Mouse (Mus musculus) forebrain, embryonic 12.5 days (tissue): ENCODE results near the gene Scyl2. TPM values are rescaled to one million over a fixed set of nuclear protein-coding genes. Genes with fewer than 3 reads are reported as not detected.

Experiments
- ATAC-seq: fragments of 200-750 bp; cut with Nextera tagmentation; 2 replicates; pipeline ENCODE4 v1.8.0; 2017; ENCODE audit warnings: moderate TSS enrichment; ENCODE audit not compliant: low FRiP score
- H3K27ac ChIP-seq: fragments of 300-500 bp; sonication (generic); 2 replicates; pipeline ENCODE4 v1.5.1; 2016; ENCODE audit warnings: mild to moderate bottlenecking
- H3K27me3 ChIP-seq: fragments of 300-500 bp; sonication (generic); 2 replicates; pipeline ENCODE4 v1.6.1; 2016; ENCODE audit warnings: mild to moderate bottlenecking
- H3K36me3 ChIP-seq: fragments of 300-500 bp; sonication (generic); replicated peaks from 2 replicates; pipeline ENCODE4 v1.6.1; 2016; ENCODE audit warnings: mild to moderate bottlenecking
- H3K4me1 ChIP-seq: fragments of 300-500 bp; sonication (generic); 2 replicates; pipeline ENCODE4 v1.6.1; 2016
- H3K4me2 ChIP-seq: fragments of 300-500 bp; sonication (generic); 2 replicates; pipeline ENCODE4 v1.6.1; 2016; ENCODE audit warnings: mild to moderate bottlenecking, moderate library complexity
- H3K4me3 ChIP-seq: fragments of 300-500 bp; sonication (generic); replicated peaks from 2 replicates; pipeline ENCODE4 v1.5.1; 2016; ENCODE audit warnings: mild to moderate bottlenecking
- H3K9ac ChIP-seq: fragments of 300-500 bp; sonication (generic); 2 replicates; pipeline ENCODE4 v1.6.1; 2016; ENCODE audit warnings: mild to moderate bottlenecking
- H3K9me3 ChIP-seq: fragments of 300-500 bp; sonication (generic); 2 replicates; pipeline ENCODE4 v1.6.1; 2016
- WGBS: fragments of 180-500 bp; shearing (Covaris S2); methylation state at CpG from one replicate; pipeline ENCODE4 v1.1.7; 2016; 5-methylcytosine and 5-hydroxymethylcytosine counted together
- polyA plus RNA-seq: library from polyadenylated mRNA; unstranded; fragments of >200 nt; fragmentation: Nextera tagmentation; extraction: Ambion mirVana; gene quantifications from 2 replicates; pipeline ENCODE4 v1.2.1, GENCODE M21; 2016

Gene Scyl2
- polyA plus RNA-seq = 11.8 and 13.7 TPM in 2 replicates

DNA sequence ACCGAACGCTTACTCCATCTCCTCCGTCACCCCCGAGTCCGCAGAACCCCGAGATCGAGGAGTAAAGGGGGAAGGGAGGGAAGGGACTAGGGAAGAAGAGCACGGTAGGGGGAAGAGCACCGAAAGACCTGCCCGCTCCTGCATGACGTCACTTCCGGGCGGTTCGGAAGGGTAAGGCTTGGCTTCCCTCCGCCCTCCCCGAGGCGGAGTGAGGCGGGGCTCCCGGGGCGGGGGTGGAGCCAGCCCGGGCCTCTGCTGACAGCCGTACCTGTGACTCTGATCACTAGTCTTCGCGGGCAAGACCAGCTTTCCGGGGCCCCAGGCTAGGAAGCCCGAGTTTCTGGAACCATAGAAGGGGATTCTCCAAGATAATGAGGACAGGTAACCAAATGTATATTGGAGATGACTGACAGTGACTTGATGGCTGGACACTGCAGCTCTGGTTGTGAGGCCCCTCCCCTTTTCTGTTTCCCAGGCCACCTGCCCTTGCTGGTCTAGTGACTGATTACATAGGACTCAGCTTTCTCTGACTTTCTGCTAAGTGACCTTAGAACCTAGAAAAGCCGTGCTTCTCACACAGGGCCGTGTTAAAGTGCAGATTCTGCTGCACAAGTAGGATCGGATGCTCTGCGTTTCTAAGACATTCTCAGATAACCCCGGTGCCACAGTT is at the start of gene Scyl2:
Scyl2 (minus strand) TSS at position 147 of the 670 bp plus-strand sequence.
- Histone ChIP-seq H3K27ac (peak within 1 kb of the TSS; percentile 61), H3K9ac (peak within 1 kb of the TSS; percentile 94)

DNA sequence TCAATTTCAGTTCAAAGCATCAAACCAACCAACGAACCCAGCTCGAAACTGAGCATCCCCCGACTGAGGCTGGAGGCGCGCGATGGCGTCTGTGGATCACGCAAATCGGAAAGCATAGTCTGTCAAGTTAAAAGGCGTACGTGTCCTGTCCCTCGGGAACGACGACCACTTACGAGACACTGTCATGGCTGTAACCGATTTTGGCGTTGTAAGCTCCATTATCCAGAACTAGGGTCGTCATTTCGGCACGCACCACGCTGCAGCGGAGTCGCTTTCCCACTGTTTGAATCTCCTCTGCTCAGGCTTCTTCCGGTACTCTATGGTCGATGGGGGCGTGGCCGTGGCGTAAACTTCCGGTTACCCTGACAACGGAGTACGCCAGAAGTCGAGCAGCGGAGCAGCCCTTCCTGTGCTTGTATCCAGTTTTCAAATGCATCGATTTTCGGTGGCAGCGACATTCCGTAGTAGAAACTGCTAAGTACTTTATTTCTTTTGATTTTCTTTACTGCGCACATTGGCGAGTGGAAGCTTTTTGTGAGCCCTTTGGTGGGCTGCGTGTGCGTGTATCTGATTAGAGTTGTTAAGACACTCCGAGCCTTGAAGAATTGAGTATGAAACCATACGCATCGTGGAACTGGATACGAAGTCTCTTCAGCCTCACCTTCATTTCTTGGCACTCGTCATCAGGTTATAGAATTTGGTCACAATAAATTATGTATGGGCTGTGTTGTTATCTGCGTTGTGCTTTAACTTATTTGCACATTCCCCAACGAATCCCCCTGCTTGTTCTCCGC is 46.1 kb upstream of the Scyl2 start, which contains the start of gene Actr6:
Actr6 (minus strand) TSS at position 295 of the 794 bp plus-strand sequence.
- Histone ChIP-seq H3K36me3 (peaks cover under 1% of the 10 kb centered on the region), H3K27me3 (no peaks in the 10 kb centered on the region), H3K9me3 (no peaks in the 10 kb centered on the region), H3K4me3 (peak within 1 kb of the TSS; percentile 56), H3K4me1 (peaks cover 16% of the 10 kb centered on the region), H3K27ac (peak within 1 kb of the TSS; percentile 54), H3K9ac (peak within 1 kb of the TSS; percentile 65), H3K4me2 (peak within 1 kb of the TSS; percentile 70)
- 1% methylated on average over 49 of the region's 49 CpGs for WGBS
- ATAC-seq = peak; percentile 99

More for the DNA sequence above, at the start of gene Scyl2:
- peak; percentile 99 for ATAC-seq
- Histone ChIP-seq H3K36me3 (0 out of 2 replicates have a peak, but pooled peaks cover 6% of the 10 kb centered on the region), H3K4me1 (peaks cover 19% of the 10 kb centered on the region), H3K4me2 (peak within 1 kb of the TSS; percentile 84), H3K27me3 (peaks cover 4% of the 10 kb centered on the region; the same call in 1 of the 2 replicates), H3K4me3 (peak within 1 kb of the TSS; percentile 93), H3K9me3 (no peaks in the 10 kb centered on the region)
- WGBS = 5% methylated on average over 31 of the region's 31 CpGs

DNA sequence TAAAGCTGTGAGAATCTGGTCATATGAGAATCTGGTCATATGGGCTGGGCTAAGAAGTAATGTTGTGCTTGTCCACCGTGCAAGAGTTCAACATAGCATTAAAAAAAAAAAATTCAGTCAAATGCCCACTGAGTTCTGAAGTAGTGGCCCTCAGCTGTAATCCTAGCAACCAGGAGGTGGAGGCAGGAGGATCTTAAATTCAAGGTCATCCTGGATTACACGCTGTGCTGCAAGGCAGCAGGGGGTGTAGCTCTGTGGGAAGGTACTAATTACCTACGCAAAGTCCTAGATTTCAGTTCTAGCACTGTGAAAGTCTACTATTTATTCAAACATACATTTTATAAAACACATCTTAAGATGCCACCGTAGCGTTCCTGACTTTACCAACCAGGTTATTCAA is 45.3 kb upstream of the Scyl2 start:
- Histone ChIP-seq H3K4me3 (peak overlapping the region; percentile 56), H3K4me1 (peaks cover 16% of the 10 kb centered on the region), H3K27ac (no peak overlapping the region), H3K27me3 (no peaks in the 10 kb centered on the region), H3K9ac (peak overlapping the region; percentile 65), H3K4me2 (peak overlapping the region; percentile 70), H3K9me3 (no peaks in the 10 kb centered on the region), H3K36me3 (peaks cover 5% of the 10 kb centered on the region)
- WGBS = 16% methylated on average over 5 of the region's 5 CpGs
- ATAC-seq = no peak

DNA sequence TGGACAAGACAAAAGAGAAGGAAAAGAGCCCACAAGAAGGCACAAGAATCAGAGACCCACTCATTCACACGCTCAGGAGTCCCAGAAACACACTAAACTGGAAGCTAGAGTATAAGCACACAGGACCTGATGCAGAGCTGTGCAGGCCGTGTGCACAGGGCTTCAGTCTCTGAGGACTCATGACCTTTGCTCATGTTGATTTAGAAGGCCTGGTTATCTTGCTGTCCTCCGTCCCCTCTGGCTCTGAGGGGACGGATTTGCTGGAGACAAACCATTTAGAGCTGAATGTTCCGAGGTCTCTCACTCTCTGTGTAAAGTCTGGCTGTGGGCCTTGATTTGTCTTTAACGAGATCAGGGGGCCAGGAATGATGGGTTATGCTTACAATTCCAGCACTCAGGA is 44.3 kb upstream of the Scyl2 start:
- H3K4me3 ChIP-seq = no peak overlapping the region
- H3K9me3 ChIP-seq = no peaks in the 10 kb centered on the region
- no peak overlapping the region for H3K4me2 ChIP-seq
- WGBS = 83% methylated on average over 6 of the region's 6 CpGs
- ATAC-seq = no peak
- no peaks in the 10 kb centered on the region for H3K27me3 ChIP-seq
- peaks cover 16% of the 10 kb centered on the region for H3K4me1 ChIP-seq
- H3K36me3 ChIP-seq = peaks cover 11% of the 10 kb centered on the region
- no peak overlapping the region for H3K9ac ChIP-seq
- H3K27ac ChIP-seq = no peak overlapping the region

DNA sequence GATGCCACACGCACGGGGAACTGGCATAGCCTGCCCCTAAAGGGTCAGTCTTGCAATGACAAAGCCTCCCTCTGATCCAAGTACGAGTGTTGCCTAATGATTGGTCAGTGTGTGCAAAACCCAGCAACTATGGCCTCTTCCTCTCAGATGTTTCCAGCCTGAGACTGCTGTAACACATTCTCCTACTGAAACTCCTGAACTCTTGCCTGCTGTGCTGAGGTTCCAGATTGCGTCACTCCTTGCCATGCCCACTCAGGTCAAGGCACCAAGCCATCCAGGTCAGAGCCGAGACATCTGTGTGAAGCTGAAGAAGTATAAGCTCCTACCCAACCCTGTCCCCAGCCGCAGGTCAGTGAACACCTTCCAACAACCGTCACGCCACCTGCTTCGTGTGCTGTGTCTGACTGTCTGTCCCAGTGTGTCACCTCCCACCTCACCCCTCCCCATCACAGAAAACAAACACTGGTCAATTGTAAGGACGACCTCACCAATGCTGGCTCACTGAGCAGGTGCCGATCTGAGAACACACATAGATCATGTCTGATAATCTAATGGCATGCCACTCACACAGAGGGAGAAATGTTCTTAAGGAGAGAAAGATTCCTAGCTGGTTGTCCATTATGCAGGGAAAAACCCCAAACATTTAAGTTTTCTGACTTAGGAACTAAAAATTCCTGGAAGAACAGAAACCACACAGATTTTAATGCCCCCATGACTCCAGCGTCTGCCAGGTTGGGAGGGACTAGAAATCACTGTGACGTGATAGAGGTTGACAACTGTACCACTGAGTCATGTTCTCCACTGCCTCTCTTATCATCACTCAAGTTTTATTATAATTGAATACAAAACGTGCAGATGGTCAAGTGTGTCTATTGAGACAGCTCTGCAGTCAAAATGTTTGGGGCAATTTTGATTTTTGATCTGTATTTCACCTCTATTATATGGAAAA is 36.4 kb upstream of the Scyl2 start:
- Histone ChIP-seq H3K9ac (no peak overlapping the region), H3K36me3 (peaks cover 41% of the 10 kb centered on the region)
- WGBS = 91% methylated on average over 14 of the region's 14 CpGs

DNA sequence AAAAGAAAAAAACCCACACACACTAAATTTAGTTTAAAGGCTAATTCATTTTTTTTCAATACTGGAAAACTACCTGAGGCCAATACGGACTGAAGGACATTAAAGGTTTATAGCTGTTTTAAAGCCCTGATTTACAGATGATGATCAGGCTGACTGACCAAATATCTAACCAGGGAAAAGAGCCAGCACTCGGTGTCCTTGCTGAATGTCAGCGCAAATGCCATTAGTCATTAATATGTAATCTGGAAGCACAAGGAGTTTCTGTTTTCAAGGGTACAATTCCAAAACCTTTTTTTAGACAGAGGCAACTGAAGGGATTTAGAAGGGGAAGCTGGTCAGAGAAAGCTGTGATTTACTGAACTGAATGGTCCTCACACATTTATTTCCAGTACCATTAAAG is 34.7 kb upstream of the Scyl2 start:
- no peaks in the 10 kb centered on the region for H3K27me3 ChIP-seq
- no peak for ATAC-seq
- H3K9me3 ChIP-seq = no peaks in the 10 kb centered on the region
- H3K4me2 ChIP-seq = no peak overlapping the region
- peaks cover 37% of the 10 kb centered on the region for H3K36me3 ChIP-seq
- WGBS = 97% methylated on average over 3 of the region's 3 CpGs
- H3K4me1 ChIP-seq = no peaks in the 10 kb centered on the region
- H3K9ac ChIP-seq = no peak overlapping the region
- H3K27ac ChIP-seq = no peak overlapping the region
- H3K4me3 ChIP-seq = no peak overlapping the region

More for the DNA sequence above, 36.4 kb upstream of the Scyl2 start:
- no peaks in the 10 kb centered on the region for H3K9me3 ChIP-seq
- no peak for ATAC-seq
- H3K4me3 ChIP-seq = no peak overlapping the region
- no peak overlapping the region for H3K27ac ChIP-seq
- H3K27me3 ChIP-seq = no peaks in the 10 kb centered on the region
- H3K4me2 ChIP-seq = no peak overlapping the region
- H3K4me1 ChIP-seq = no peaks in the 10 kb centered on the region

DNA sequence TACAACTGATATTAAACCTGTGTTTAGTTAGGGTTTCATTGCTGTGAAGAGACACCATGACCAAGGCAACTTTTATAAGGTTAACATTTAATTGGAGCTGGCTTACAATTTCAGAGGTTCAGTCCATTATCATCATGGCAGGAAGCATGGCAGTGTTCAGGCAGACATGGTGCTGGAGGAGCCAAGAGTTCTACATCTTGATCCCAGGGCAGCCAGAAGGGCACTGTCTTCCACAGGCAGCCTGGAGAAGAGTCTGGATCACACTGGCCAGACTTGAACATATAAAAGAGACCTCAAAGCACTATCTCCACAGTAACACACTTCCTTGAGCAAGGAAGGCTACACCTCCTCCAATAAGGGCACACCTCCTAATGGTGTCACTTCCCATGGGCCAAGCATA is 34.2 kb upstream of the Scyl2 start:
- Histone ChIP-seq H3K27ac (no peak overlapping the region), H3K9me3 (no peaks in the 10 kb centered on the region), H3K4me2 (no peak overlapping the region), H3K27me3 (no peaks in the 10 kb centered on the region), H3K4me3 (no peak overlapping the region), H3K4me1 (no peaks in the 10 kb centered on the region), H3K36me3 (peaks cover 40% of the 10 kb centered on the region), H3K9ac (no peak overlapping the region)
- no peak for ATAC-seq

DNA sequence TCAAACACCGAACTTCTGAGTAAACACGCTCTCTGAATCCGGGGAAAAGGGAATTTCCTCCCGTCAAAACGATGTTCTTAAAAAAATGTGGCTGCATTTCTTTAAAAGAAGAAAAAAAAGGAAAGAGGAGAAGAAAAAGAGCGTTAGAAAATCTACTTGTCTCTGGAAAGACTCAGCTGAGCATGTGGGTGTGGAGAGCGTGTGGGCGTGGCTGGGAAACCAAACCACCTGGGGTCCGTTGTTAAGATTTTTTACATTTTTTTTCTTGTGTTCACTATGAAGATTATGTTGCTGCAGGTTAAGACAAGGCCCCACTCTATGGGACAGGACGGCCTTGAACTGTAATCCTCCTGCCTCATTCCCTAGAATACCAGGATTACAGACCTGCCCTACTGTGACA is 28.8 kb upstream of the Scyl2 start:
- Histone ChIP-seq H3K9ac (no peak overlapping the region), H3K4me3 (no peak overlapping the region), H3K4me2 (no peak overlapping the region), H3K9me3 (no peaks in the 10 kb centered on the region), H3K27ac (no peak overlapping the region), H3K27me3 (no peaks in the 10 kb centered on the region), H3K36me3 (peaks cover 35% of the 10 kb centered on the region), H3K4me1 (no peaks in the 10 kb centered on the region)
- ATAC-seq = no peak
- WGBS = 93% methylated on average over 10 of the region's 10 CpGs

DNA sequence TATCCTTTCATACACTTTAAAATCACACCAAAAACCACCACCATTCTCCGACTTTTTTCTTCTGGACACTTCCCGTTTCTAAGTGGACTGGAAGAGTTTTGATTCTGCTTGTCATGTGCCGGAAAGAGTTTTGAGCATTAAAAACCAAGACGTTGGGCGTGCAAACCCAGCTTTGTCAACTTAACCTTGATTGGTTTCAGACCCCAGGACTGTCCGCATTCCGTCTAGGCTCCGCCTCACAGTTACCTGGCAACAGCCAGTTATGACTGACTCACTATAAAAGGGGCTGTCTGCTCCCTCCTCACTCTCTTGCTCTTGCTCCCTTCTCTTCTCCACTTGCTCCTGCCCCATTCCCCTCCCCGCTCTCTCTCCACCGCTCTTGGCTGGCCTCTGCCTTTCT is 22.6 kb upstream of the Scyl2 start:
- Histone ChIP-seq H3K9me3 (no peaks in the 10 kb centered on the region), H3K4me1 (no peaks in the 10 kb centered on the region), H3K9ac (no peak overlapping the region), H3K4me2 (no peak overlapping the region), H3K27me3 (no peaks in the 10 kb centered on the region), H3K36me3 (peaks cover 16% of the 10 kb centered on the region), H3K4me3 (no peak overlapping the region), H3K27ac (no peak overlapping the region)
- 34% methylated on average over 10 of the region's 10 CpGs for WGBS
- no peak for ATAC-seq

DNA sequence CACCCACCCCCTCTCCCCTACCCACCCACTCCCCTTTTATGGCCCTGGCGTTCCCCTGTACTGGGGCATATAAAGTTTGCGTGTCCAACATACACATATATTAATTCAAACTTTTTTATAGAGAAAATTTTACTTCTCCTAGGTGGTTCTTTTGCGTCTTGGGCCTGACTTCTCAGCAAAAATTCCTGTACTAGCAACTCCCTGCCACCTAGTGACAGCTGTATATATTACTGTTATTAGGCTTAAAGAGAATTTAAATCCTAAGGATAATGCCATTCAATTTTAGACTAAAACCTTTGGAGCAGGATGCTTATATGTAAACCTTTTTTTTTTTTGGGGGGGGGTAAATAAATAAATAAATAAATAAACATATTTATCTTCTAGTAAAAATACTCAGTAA is 21.3 kb upstream of the Scyl2 start:
- no peaks in the 10 kb centered on the region for H3K27me3 ChIP-seq
- no peak overlapping the region for H3K4me2 ChIP-seq
- H3K4me3 ChIP-seq = no peak overlapping the region
- H3K4me1 ChIP-seq = no peaks in the 10 kb centered on the region
- no peaks in the 10 kb centered on the region for H3K9me3 ChIP-seq
- H3K27ac ChIP-seq = no peak overlapping the region
- ATAC-seq = no peak
- H3K36me3 ChIP-seq = peaks cover 9% of the 10 kb centered on the region
- WGBS = 88% methylated on average over 3 of the region's 3 CpGs
- no peak overlapping the region for H3K9ac ChIP-seq

DNA sequence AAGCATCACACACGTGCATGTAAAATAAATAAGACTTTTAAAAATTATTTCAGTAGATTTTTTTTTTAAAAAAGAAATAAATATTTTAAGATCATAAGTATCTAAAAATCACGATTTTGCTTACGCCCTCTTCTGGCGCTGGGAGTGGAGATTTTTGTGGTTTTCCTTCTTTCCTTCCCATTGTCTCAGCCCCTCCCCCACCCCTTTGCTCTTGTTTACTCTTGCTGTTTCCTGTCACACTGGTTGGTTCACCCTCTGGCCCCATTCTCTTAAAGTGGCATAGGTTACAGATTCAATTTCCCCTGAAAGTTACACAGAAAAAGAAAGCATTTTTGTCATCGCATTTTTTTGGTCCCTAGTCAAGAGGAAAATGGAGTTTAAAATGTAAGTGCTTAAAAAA is 17.0 kb upstream of the Scyl2 start:
- ATAC-seq = no peak
- 60% methylated on average over 5 of the region's 5 CpGs for whole genome bisulfite sequencing
- Histone ChIP-seq H3K36me3 (no peaks in the 10 kb centered on the region), H3K9me3 (no peaks in the 10 kb centered on the region), H3K27me3 (no peaks in the 10 kb centered on the region), H3K4me3 (no peak overlapping the region), H3K4me2 (no peak overlapping the region), H3K9ac (no peak overlapping the region), H3K4me1 (no peaks in the 10 kb centered on the region), H3K27ac (no peak overlapping the region)

DNA sequence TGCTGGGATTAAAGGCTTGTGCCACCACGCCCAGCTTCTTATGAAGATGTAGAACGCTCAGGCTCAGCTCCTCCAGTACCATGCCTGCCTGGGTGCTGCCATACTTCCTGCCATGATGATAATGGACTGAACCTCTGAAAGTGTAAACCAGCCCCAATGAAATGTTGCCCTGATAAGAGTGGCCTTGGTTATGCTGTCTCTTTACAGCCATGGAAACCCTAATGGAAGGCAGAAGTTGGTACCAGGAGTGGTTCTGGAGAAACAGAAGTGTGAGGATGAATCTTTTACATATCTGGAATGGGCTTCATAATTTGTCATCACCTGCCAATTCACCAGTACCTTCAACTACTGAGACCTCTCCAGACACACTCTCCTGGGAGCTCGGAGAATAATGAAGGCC is 11.9 kb upstream of the Scyl2 start:
- Histone ChIP-seq H3K9me3 (no peaks in the 10 kb centered on the region), H3K4me3 (no peak overlapping the region), H3K36me3 (no peaks in the 10 kb centered on the region), H3K9ac (no peak overlapping the region), H3K27me3 (no peaks in the 10 kb centered on the region), H3K27ac (no peak overlapping the region), H3K4me1 (no peaks in the 10 kb centered on the region), H3K4me2 (no peak overlapping the region)
- no peak for ATAC-seq
- WGBS = 92% methylated on average over 3 of the region's 3 CpGs
